22 mouse cellular contexts compared by ENCODE assay signal in genomic region chr17:4301142-4301853, GRCm38 (mm10).
DNase-seq lines count a peak whose midpoint lies in the region; ATAC-seq and TF ChIP-seq lines count a peak whose summit lies in the region.
"Had no signal": no experiment of that assay in that cellular context is flagged by ENCODE, and none has a peak within 500 bp of the region (broad histone marks: within the 10 kb centered on the region; RNA-seq: fewer than 3 reads in every experiment).

No protein-coding gene starts in this region.

- WGBS in hindbrain, embryonic 14.5 days = 79% methylated on average over 12 of the region's 12 CpGs
- 90% methylated on average over 12 of the region's 12 CpGs for WGBS in hindbrain, embryonic 11.5 days
- 59% methylated on average over 12 of the region's 12 CpGs for WGBS in lung, postnatal 0 days
- WGBS in lung, adult 2 months = 68% methylated on average over 12 of the region's 12 CpGs

- no peak for TF ChIP-seq EP300 in lung, postnatal 0 days (IDR thresholded peaks at IDR 0.05)

- no peak overlapping the region for H3K27ac ChIP-seq in hindbrain, embryonic 14.5 days
- H3K27ac ChIP-seq in hindbrain, embryonic 11.5 days (ENCODE audit: low read depth, low read length) = no peak overlapping the region
- no peak overlapping the region for H3K27ac ChIP-seq in lung, postnatal 0 days (ENCODE audit: low read length)
- H3K27ac ChIP-seq: forebrain, embryonic 13.5 days; limb, embryonic 13.5 days; liver, embryonic 13.5 days had no signal

- no peaks in the 10 kb centered on the region for H3K9me3 ChIP-seq in hindbrain, embryonic 14.5 days (ENCODE audit: control insufficient read depth, low read length)
- no peaks in the 10 kb centered on the region for H3K9me3 ChIP-seq in hindbrain, embryonic 11.5 days (ENCODE audit: control insufficient read depth, low read length)
- no peaks in the 10 kb centered on the region for H3K9me3 ChIP-seq in lung, postnatal 0 days (ENCODE audit: low read length)
- H3K9me3 ChIP-seq: forebrain, embryonic 13.5 days; G1E; limb, embryonic 13.5 days; liver, embryonic 13.5 days had no signal

- no peak overlapping the region for H3K9ac ChIP-seq in hindbrain, embryonic 14.5 days
- H3K9ac ChIP-seq in hindbrain, embryonic 11.5 days (ENCODE audit: low read depth, low read length) = no peak overlapping the region
- H3K9ac ChIP-seq in lung, postnatal 0 days (replicated peaks; ENCODE audit: low read depth) = no peak overlapping the region
- H3K9ac ChIP-seq: forebrain, embryonic 13.5 days; limb, embryonic 13.5 days; liver, embryonic 13.5 days had no signal

- DNase-seq in hindbrain, embryonic 14.5 days (ENCODE audit: low spot score) = peak; percentile 38
- DNase-seq in hindbrain, embryonic 11.5 days (ENCODE audit: low spot score) = no peak
- peak; percentile 61 for DNase-seq in lung, postnatal 0 days (ENCODE audit: low spot score)
- no peak for DNase-seq in lung, adult 2 months
- peak; percentile 20 for DNase-seq in lung, postnatal 36 days
- no peak for DNase-seq in right cerebral cortex, postnatal 36 days (ENCODE audit: low spot score in 2 of 2)
- DNase-seq in adipocyte (ENCODE audit: low spot score) = no peak
- DNase-seq: adrenal gland, postnatal 36 days; cerebellum, adult 18-20 months; gastrocnemius, postnatal 10 days; heart, adult 11 months; kidney, adult 2 months; kidney, postnatal 10 days; liver, embryonic 13.5 days; right cerebral cortex, postnatal 14 days; thymus, postnatal 14 days had no signal

- TF ChIP-seq CTCF in lung, postnatal 0 days (IDR thresholded peaks at IDR 0.05) = peak; percentile 18; the same call in 1 of the 2 replicates
- no peak for TF ChIP-seq CTCF in lung, adult 2 months (IDR thresholded peaks at IDR 0.05; ENCODE audit: insufficient read depth, low read length)

- H3K4me2 ChIP-seq in hindbrain, embryonic 14.5 days (replicated peaks) = no peak overlapping the region
- H3K4me2 ChIP-seq in hindbrain, embryonic 11.5 days (replicated peaks; ENCODE audit: low read depth, low read length) = no peak overlapping the region
- H3K4me2 ChIP-seq in lung, postnatal 0 days (replicated peaks; ENCODE audit: low read depth, low read length) = no peak overlapping the region
- H3K4me2 ChIP-seq: forebrain, embryonic 13.5 days; limb, embryonic 13.5 days; liver, embryonic 13.5 days; midbrain, embryonic 11.5 days had no signal

- TF ChIP-seq POLR2A in lung, adult 2 months (IDR thresholded peaks at IDR 0.05; ENCODE audit: borderline replicate concordance, extremely low read depth, low read depth, low read length) = no peak

- no peak for ATAC-seq in hindbrain, embryonic 14.5 days (ENCODE audit: low FRiP score)
- ATAC-seq in hindbrain, embryonic 11.5 days (ENCODE audit: low FRiP score) = no peak
- peak; percentile 49 for ATAC-seq in lung, postnatal 0 days
- ATAC-seq: forebrain, embryonic 13.5 days; inflammation-experienced regulatory T-cells, adult 6 months had no signal

- H3K36me3 ChIP-seq in hindbrain, embryonic 14.5 days (replicated peaks; ENCODE audit: control insufficient read depth, insufficient read depth) = no peaks in the 10 kb centered on the region
- H3K36me3 ChIP-seq in hindbrain, embryonic 11.5 days (ENCODE audit: control insufficient read depth, insufficient read depth, low read length) = no peaks in the 10 kb centered on the region
- H3K36me3 ChIP-seq in lung, postnatal 0 days (ENCODE audit: insufficient read depth, low read length) = no peaks in the 10 kb centered on the region
- H3K36me3 ChIP-seq: G1E; limb, embryonic 13.5 days; liver, embryonic 13.5 days had no signal

- H3K27me3 ChIP-seq in hindbrain, embryonic 14.5 days (ENCODE audit: control insufficient read depth, insufficient read depth, low read length) = no peaks in the 10 kb centered on the region
- no peaks in the 10 kb centered on the region for H3K27me3 ChIP-seq in hindbrain, embryonic 11.5 days (ENCODE audit: control insufficient read depth, insufficient read depth, low read length)
- H3K27me3 ChIP-seq in lung, postnatal 0 days (replicated peaks; ENCODE audit: insufficient read depth, low read length) = no peaks in the 10 kb centered on the region
- H3K27me3 ChIP-seq: forebrain, embryonic 13.5 days; limb, embryonic 13.5 days; liver, embryonic 13.5 days had no signal

- no peak overlapping the region for H3K4me3 ChIP-seq in hindbrain, embryonic 14.5 days (replicated peaks; ENCODE audit: low read length)
- no peak overlapping the region for H3K4me3 ChIP-seq in hindbrain, embryonic 11.5 days (ENCODE audit: low read depth, low read length)
- no peak overlapping the region for H3K4me3 ChIP-seq in lung, postnatal 0 days (ENCODE audit: low read depth, low read length)
- H3K4me3 ChIP-seq in lung, adult 2 months (replicated peaks; ENCODE audit: extremely low read depth, low read depth, low read length) = no peak overlapping the region
- H3K4me3 ChIP-seq: forebrain, embryonic 13.5 days; limb, embryonic 13.5 days; liver, embryonic 13.5 days; myocyte had no signal

- no peaks in the 10 kb centered on the region; the same call in 1 of the 2 replicates for H3K4me1 ChIP-seq in hindbrain, embryonic 14.5 days (replicated peaks; ENCODE audit: control insufficient read depth, insufficient read depth, low read length)
- H3K4me1 ChIP-seq in hindbrain, embryonic 11.5 days (replicated peaks; ENCODE audit: control insufficient read depth, insufficient read depth, low read length) = no peaks in the 10 kb centered on the region
- H3K4me1 ChIP-seq in lung, postnatal 0 days (ENCODE audit: insufficient read depth, low read depth, low read length) = no peaks in the 10 kb centered on the region
- no peaks in the 10 kb centered on the region; the same call in 1 of the 2 replicates for H3K4me1 ChIP-seq in lung, adult 2 months (ENCODE audit: control insufficient read depth, insufficient read depth, low read length)
- H3K4me1 ChIP-seq: liver, embryonic 13.5 days had no signal

Comparison
In these comparisons a context has a peak if more than half of its experiments do, and no peak if none do; other contexts are left out.
1. DNase-seq: peak in hindbrain, embryonic 14.5 days (single experiment), lung, postnatal 0 days (single experiment) and lung, postnatal 36 days (single experiment); none in hindbrain, embryonic 11.5 days (single experiment), lung, adult 2 months (single experiment), right cerebral cortex, postnatal 36 days (0 of 2) and adipocyte (single experiment).